Mouse (Mus musculus): ENCODE data around the gene Kdelr3.

Kdelr3 gene

GRCm38 (mm10) chr15:79575543-79576222 lies 59.5 kb downstream of the Kdelr3 start:
- no peak for DNase-seq

- DNase-seq = no peak
Measured at GRCm38 (mm10) chr15:79576947-79577346, 60.7 kb downstream of the Kdelr3 start.

Data from kidney, adult 18-20 months (tissue).